Mouse (Mus musculus) bone marrow macrophage, adult 2 months (primary cell): ENCODE measurements at regions not wholly inside any gene's neighbourhood (a gene's known extent, or its start where the extent isn't known, plus 50 kb on each side); places are given as distances from the start of the nearest gene placed in this dataset.

ENCODE experiments used
- H3K27ac ChIP-seq: 2 replicates; pipeline ENCODE4 v1.5.1; 2012; ENCODE audit warnings: low read depth, low read length; ENCODE audit not compliant: insufficient read depth
- H3K4me1 ChIP-seq: 2 replicates; pipeline ENCODE4 v1.6.1; 2012; ENCODE audit warnings: low read length; ENCODE audit not compliant: control insufficient read depth, insufficient read depth
- H3K4me3 ChIP-seq: 2 replicates; pipeline ENCODE4 v1.5.1; 2012; ENCODE audit warnings: mild to moderate bottlenecking, low read length, moderate library complexity; ENCODE audit not compliant: insufficient read depth
- CTCF ChIP-seq: IDR thresholded peaks from 2 replicates; pipeline ENCODE4 v1.5.1; 2012; ENCODE audit warnings: low read depth, mild to moderate bottlenecking, low read length, moderate library complexity
- POLR2A ChIP-seq: IDR thresholded peaks from 2 replicates; pipeline ENCODE4 v1.6.1; 2012; ENCODE audit warnings: mild to moderate bottlenecking, low read depth, low read length, borderline replicate concordance

DNA sequence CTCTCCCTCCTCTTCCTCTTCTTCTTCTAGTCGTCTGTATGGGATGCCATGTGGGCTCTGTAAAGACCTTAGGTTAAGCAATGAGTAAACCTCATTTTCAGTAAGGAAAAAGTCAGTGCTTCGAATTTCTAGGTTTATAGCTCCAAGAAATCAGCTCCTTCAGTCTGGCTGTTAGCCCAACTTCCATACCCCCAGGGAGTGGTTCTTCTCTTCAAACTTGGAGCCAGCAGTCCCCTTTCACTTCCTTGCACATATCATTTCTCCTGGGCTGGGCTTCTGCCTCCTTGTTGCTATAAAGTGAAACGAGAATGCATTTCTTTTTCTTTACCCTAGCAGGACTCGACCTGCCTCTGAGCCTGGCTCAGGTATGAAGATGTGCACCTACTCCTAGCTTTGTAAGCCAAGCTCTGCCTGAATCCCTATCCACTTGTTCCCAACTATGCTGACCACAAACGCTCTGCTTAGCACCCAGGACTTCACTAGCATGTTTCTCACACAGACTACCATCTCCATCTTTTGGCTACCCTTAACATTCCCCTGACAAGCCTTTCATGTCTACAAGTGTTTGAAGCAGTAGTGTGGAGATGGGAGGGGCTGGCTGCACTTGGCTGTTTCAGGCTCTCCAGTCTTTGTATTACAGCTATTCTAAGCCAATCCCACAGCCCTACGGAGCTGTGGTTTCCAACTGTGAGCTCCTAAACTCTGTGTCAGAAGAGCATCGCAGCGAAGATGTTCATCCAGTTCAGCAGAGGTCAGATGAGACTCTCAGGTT is 243.8 kb upstream of the Tprg start:
- H3K27ac ChIP-seq: peak overlapping the region; percentile 86
- peak overlapping the region; percentile 49 for H3K4me3 ChIP-seq

DNA sequence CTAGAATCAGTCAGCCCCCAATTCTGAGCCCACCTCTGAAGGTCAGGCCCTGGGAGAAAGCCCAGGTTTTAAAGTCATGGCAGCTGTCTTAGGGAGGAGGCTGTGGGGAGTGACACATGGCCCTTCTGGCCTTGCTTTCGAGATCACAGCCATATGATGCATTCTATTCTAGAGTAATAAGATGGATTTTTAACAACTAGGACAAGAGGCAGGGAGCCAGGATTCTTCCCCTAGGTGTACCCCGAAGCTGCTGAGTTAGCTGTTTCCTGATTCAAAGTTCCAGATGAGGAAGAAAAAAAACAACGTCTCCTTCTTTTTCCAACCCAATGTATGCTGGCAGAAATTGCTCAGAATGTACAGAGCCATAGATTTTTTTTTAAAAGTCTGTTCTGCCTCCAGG is 242.0 kb upstream of the Tprg start:
- peak overlapping the region; percentile 86 for H3K27ac ChIP-seq
- H3K4me3 ChIP-seq: no peak overlapping the region
- H3K4me1 ChIP-seq: peaks cover 83% of the 10 kb centered on the region
- TF ChIP-seq CTCF: no peak
- no peak for TF ChIP-seq POLR2A

More for the DNA sequence above, 243.8 kb upstream of the Tprg start:
- TF ChIP-seq POLR2A (no peak), CTCF (no peak)
- peaks cover 81% of the 10 kb centered on the region for H3K4me1 ChIP-seq

DNA sequence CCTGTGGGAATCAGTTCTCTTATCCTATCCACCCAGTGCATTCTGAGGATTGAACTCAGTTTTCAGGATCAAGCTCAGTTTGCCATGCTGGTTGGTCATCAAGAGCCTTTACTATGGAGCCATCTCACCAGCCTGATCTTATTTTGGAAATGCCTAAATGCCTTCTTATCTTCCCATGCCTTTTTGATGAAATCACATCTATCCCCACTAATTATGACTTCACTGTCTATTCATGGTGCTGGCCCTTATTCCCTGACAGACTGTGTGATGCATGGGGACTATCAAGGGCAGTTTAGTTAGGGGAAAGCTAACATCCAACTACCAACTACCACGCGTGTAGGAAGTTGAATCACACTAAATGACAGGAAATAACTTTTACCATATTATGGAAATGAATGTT is 238.9 kb upstream of the Tprg start:
- Histone ChIP-seq H3K4me3 (no peak overlapping the region), H3K4me1 (peaks cover 83% of the 10 kb centered on the region), H3K27ac (no peak overlapping the region)
- no peak for TF ChIP-seq POLR2A
- TF ChIP-seq CTCF: no peak

GRCm38 (mm10) chr16:25049928-25050510 is 236.6 kb upstream of the Tprg start:
- Histone ChIP-seq H3K4me1 (peaks cover 74% of the 10 kb centered on the region), H3K27ac (no peak overlapping the region), H3K4me3 (no peak overlapping the region)
- TF ChIP-seq POLR2A (no peak), CTCF (no peak)

GRCm38 (mm10) chr16:25051044-25051443 is 235.6 kb upstream of the Tprg start:
- Histone ChIP-seq H3K4me1 (peaks cover 74% of the 10 kb centered on the region), H3K4me3 (no peak overlapping the region), H3K27ac (peak overlapping the region; percentile 53)
- TF ChIP-seq POLR2A (no peak), CTCF (no peak)

DNA sequence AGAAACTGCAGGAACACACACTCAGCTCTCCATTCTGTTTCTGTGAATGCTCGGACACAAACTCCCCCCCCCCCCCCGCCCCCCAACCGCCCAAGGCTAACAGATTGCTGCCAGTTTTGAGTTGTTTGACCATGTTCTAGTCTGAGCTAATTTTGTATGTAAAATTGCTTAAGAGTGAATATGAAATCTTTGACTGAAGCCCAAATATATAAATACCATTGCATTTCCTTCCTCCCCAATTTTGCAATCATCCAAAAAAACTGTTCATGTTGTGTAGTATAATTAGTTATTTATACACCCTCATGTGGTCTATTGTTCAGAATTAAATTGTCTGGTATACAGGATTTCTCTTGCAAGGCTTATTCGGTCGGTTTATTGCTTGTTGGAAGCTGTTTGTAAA is 234.2 kb upstream of the Tprg start:
- H3K4me3 ChIP-seq: peak overlapping the region; percentile 22
- peak overlapping the region; percentile 99 for H3K27ac ChIP-seq
- peaks cover 74% of the 10 kb centered on the region for H3K4me1 ChIP-seq
- TF ChIP-seq CTCF (no peak), POLR2A (no peak)

GRCm38 (mm10) chr16:25052917-25053343 is 233.7 kb upstream of the Tprg start:
- H3K4me3 ChIP-seq: no peak overlapping the region
- no peak for TF ChIP-seq POLR2A
- TF ChIP-seq CTCF: no peak
- peak overlapping the region; percentile 99 for H3K27ac ChIP-seq
- peaks cover 74% of the 10 kb centered on the region for H3K4me1 ChIP-seq

DNA sequence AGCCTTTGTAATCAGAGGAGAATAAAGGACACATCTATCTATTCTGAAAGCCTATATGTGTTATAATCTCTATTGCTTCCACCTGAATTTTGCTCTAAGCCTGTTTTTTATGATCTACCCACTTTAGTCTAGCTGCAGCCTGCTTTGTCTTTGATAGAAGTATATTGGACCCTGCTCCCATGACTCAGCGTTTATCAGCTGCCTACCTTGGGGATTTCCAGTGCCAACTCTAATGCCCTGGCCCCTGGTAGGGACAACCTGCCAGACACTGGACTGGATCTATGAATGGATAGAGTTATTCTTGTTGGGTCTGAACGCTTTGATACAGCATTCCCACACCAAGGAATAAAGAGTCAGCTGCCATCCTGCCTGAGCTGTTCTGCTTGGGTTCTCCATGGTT is 232.3 kb upstream of the Tprg start:
- Histone ChIP-seq H3K4me3 (no peak overlapping the region), H3K4me1 (peaks cover 72% of the 10 kb centered on the region), H3K27ac (peak overlapping the region; percentile 69)
- TF ChIP-seq CTCF (no peak), POLR2A (no peak)

GRCm38 (mm10) chr16:25055376-25055775 is 231.2 kb upstream of the Tprg start:
- TF ChIP-seq CTCF: no peak
- TF ChIP-seq POLR2A: no peak
- Histone ChIP-seq H3K27ac (no peak overlapping the region), H3K4me1 (peaks cover 68% of the 10 kb centered on the region), H3K4me3 (no peak overlapping the region)

- H3K4me3 ChIP-seq: peak overlapping the region; percentile 81
- H3K27ac ChIP-seq: peak overlapping the region; percentile 90
- TF ChIP-seq CTCF (no peak), POLR2A (no peak)
- H3K4me1 ChIP-seq: peaks cover 75% of the 10 kb centered on the region
These were observed 228.4 kb upstream of the Tprg start for GRCm38 (mm10) chr16:25058051-25058747.
